Mouse (Mus musculus): ENCODE results near the gene Olfr599.
"Not testable (repeated sequence)": the region's sequence is repeated elsewhere in the genome, so short reads cannot be mapped to it uniquely, and the experiment has no call there.

Gene Olfr599

GRCm38 (mm10) chr7:103335617-103336016 lies at the start of gene Olfr599:
Gene Olfr599 (plus strand): TSS chr7:103335917.
- DNase-seq (ENCODE audit: low read depth, low spot score): no peak

GRCm38 (mm10) chr7:103305348-103305747 lies 30.4 kb upstream of the Olfr599 start, which contains the start of gene Olfr596:
Gene Olfr596 (plus strand): TSS chr7:103305648.
- not testable (repeated sequence) for DNase-seq (ENCODE audit: low read depth, low spot score)

- not testable (repeated sequence) for DNase-seq (ENCODE audit: low read depth, low spot score)
These were observed 19.7 kb upstream of the Olfr599 start, which contains the start of gene Olfr597 for GRCm38 (mm10) chr7:103316015-103316414. Gene Olfr597 (plus strand): TSS chr7:103316315.

GRCm38 (mm10) chr7:103323268-103323667 lies 12.4 kb upstream of the Olfr599 start, which contains the start of gene Olfr598:
Gene Olfr598 (plus strand): TSS chr7:103323568.
- no peak for DNase-seq (ENCODE audit: low read depth, low spot score)

- DNase-seq (ENCODE audit: low read depth, low spot score): no peak
These were observed 13.9 kb downstream of the Olfr599 start, which contains the start of gene Olfr600 for GRCm38 (mm10) chr7:103349569-103349968. Gene Olfr600 (minus strand): TSS chr7:103349669.

GRCm38 (mm10) chr7:103362555-103362954 lies 26.8 kb downstream of the Olfr599 start, which contains the start of gene Olfr601:
Gene Olfr601 (minus strand): TSS chr7:103362655.
- DNase-seq (ENCODE audit: low read depth, low spot score): no peak

GRCm38 (mm10) chr7:103386077-103386476 lies 50.4 kb downstream of the Olfr599 start, which contains the start of gene Olfr603:
Gene Olfr603 (minus strand): TSS chr7:103386177.
- no peak for DNase-seq (ENCODE audit: low read depth, low spot score)
